Mouse (Mus musculus): ENCODE measurements around the gene Cyth3.

GRCm38 (mm10) chr5:143622623-143623150, 440 bp downstream of the Cyth3 start:
- no peak for TF ChIP-seq CTCF (conservative IDR thresholded peaks at IDR 0.05; ENCODE audit: low read length)
- TF ChIP-seq POU5F1 (IDR thresholded peaks at IDR 0.05; ENCODE audit: borderline replicate concordance, low read length): no peak
- no peak for TF ChIP-seq NANOG (IDR thresholded peaks at IDR 0.05; ENCODE audit: borderline replicate concordance, low read length)

All from E14TG2a.4 (cell line).